Mouse (Mus musculus) stomach, postnatal 0 days (tissue): ENCODE measurements around the gene Kalrn. TPM values are rescaled to one million over a fixed set of nuclear protein-coding genes. Genes with fewer than 3 reads are reported as not detected.

Experiments
- ATAC-seq: fragments of 200-750 bp; cut with Nextera tagmentation; 2 replicates; pipeline ENCODE4 v1.8.0; 2017; ENCODE audit not compliant: low FRiP score, low TSS enrichment
- DNase-seq: peaks from one replicate; pipeline ENCODE4 v3.0.0-alpha.2; 2016; ENCODE audit warnings: low spot score
- H3K27ac ChIP-seq: fragments of 300-500 bp; sonication (generic); replicated peaks from 2 replicates; pipeline ENCODE4 v1.5.1; 2014; ENCODE audit warnings: mild to moderate bottlenecking, control low read depth
- H3K27me3 ChIP-seq: fragments of 300-500 bp; sonication (generic); 2 replicates; pipeline ENCODE4 v1.6.1; 2014; ENCODE audit warnings: low read length; ENCODE audit not compliant: control insufficient read depth, insufficient read depth
- H3K36me3 ChIP-seq: fragments of 300-500 bp; sonication (generic); 2 replicates; pipeline ENCODE4 v1.6.1; 2014; ENCODE audit warnings: low read length, mixed read lengths; ENCODE audit not compliant: control insufficient read depth, insufficient read depth
- H3K4me1 ChIP-seq: fragments of 300-500 bp; sonication (generic); replicated peaks from 2 replicates; pipeline ENCODE4 v1.6.1; 2014; ENCODE audit warnings: antibody characterized with exemption; ENCODE audit not compliant: control insufficient read depth, insufficient read depth
- H3K4me2 ChIP-seq: fragments of 300-500 bp; sonication (generic); replicated peaks from 2 replicates; pipeline ENCODE4 v1.6.1; 2014; ENCODE audit warnings: low read depth, mild to moderate bottlenecking, control low read depth, moderate library complexity
- H3K4me3 ChIP-seq: fragments of 300-500 bp; sonication (generic); 2 replicates; pipeline ENCODE4 v1.5.1; 2014; ENCODE audit warnings: low read depth, low read length, control low read depth
- H3K9ac ChIP-seq: fragments of 300-500 bp; sonication (generic); 2 replicates; pipeline ENCODE4 v1.6.1; 2014; ENCODE audit warnings: mild to moderate bottlenecking, low read length, control low read depth, mixed read lengths
- H3K9me3 ChIP-seq: fragments of 300-500 bp; sonication (generic); 2 replicates; pipeline ENCODE4 v1.6.1; 2016; ENCODE audit warnings: low read length; ENCODE audit not compliant: control insufficient read depth
- CTCF ChIP-seq: IDR thresholded peaks from 2 replicates; pipeline ENCODE4 v1.5.1; 2016; ENCODE audit warnings: antibody characterized with exemption, low read depth, mild to moderate bottlenecking, moderate library complexity
- EP300 ChIP-seq: optimal IDR thresholded peaks from 2 replicates; pipeline ENCODE3; 2016; ENCODE audit warnings: antibody characterized with exemption
- WGBS: fragments of 180-500 bp; shearing (Covaris S2); extraction: QIAGEN DNeasy Blood & Tissue Kit; methylation state at CpG from one replicate; pipeline ENCODE4 v1.1.7; 2014; 5-methylcytosine and 5-hydroxymethylcytosine counted together
- polyA plus RNA-seq: library from polyadenylated mRNA; unstranded; fragments of >200 nt; fragmentation: Nextera tagmentation; extraction: Ambion mirVana; gene quantifications from 2 replicates; pipeline ENCODE4 v1.2.1, GENCODE M21; 2015

The Kalrn gene
- polyA plus RNA-seq, 1 experiment from 2014 or later, result 14.4 TPM

- Histone ChIP-seq H3K4me2 (no peak overlapping the region), H3K27ac (no peak overlapping the region), H3K27me3 (no peaks in the 10 kb centered on the region), H3K9ac (no peak overlapping the region), H3K36me3 (no peaks in the 10 kb centered on the region), H3K9me3 (no peaks in the 10 kb centered on the region), H3K4me3 (no peak overlapping the region), H3K4me1 (no peaks in the 10 kb centered on the region)
- DNase-seq, result no peak
- TF ChIP-seq CTCF, result no peak
- no peak for TF ChIP-seq EP300
- 50% methylated on average over 9 of the region's 9 CpGs for WGBS
- ATAC-seq, result no peak
Measured at GRCm38 (mm10) chr16:34120801-34121201, 452.5 kb downstream of the Kalrn start.

GRCm38 (mm10) chr16:34119844-34120243 is 453.5 kb downstream of the Kalrn start:
- no peak for ATAC-seq
- Histone ChIP-seq H3K4me1 (no peaks in the 10 kb centered on the region), H3K4me3 (no peak overlapping the region), H3K27ac (no peak overlapping the region), H3K27me3 (no peaks in the 10 kb centered on the region), H3K36me3 (no peaks in the 10 kb centered on the region), H3K9ac (no peak overlapping the region), H3K9me3 (no peaks in the 10 kb centered on the region), H3K4me2 (no peak overlapping the region)
- no peak for TF ChIP-seq CTCF
- TF ChIP-seq EP300, result no peak
- 85% methylated on average over 7 of the region's 7 CpGs for WGBS
- DNase-seq, result no peak

- Histone ChIP-seq H3K4me1 (no peaks in the 10 kb centered on the region), H3K36me3 (no peaks in the 10 kb centered on the region), H3K4me3 (no peak overlapping the region), H3K27me3 (no peaks in the 10 kb centered on the region), H3K9me3 (no peaks in the 10 kb centered on the region), H3K4me2 (no peak overlapping the region), H3K27ac (no peak overlapping the region), H3K9ac (no peak overlapping the region)
- WGBS, result 32% methylated on average over 2 of the region's 2 CpGs
- peak; percentile 27 for DNase-seq
- no peak for ATAC-seq
- TF ChIP-seq CTCF (peak; percentile 83), EP300 (no peak)
Measured at GRCm38 (mm10) chr16:34119370-34119769, 454.0 kb downstream of the Kalrn start.

- Histone ChIP-seq H3K27me3 (no peaks in the 10 kb centered on the region), H3K4me3 (no peak overlapping the region), H3K36me3 (no peaks in the 10 kb centered on the region), H3K4me2 (no peak overlapping the region), H3K4me1 (no peaks in the 10 kb centered on the region), H3K9ac (no peak overlapping the region), H3K27ac (no peak overlapping the region), H3K9me3 (no peaks in the 10 kb centered on the region)
- WGBS, result 11% methylated on average over 3 of the region's 3 CpGs
- ATAC-seq (peak; percentile 62), DNase-seq (peak; percentile 69)
- TF ChIP-seq CTCF, result peak; percentile 94
- TF ChIP-seq EP300, result no peak
Measured at GRCm38 (mm10) chr16:34114665-34115064, 458.7 kb downstream of the Kalrn start.

GRCm38 (mm10) chr16:34113150-34113549 is 460.2 kb downstream of the Kalrn start:
- H3K4me1 ChIP-seq, result no peaks in the 10 kb centered on the region
- WGBS, result 93% methylated on average over 9 of the region's 9 CpGs
- ATAC-seq, result no peak

GRCm38 (mm10) chr16:34112490-34112889 is 460.8 kb downstream of the Kalrn start:
- TF ChIP-seq CTCF, result peak; percentile 80
- no peak for TF ChIP-seq EP300
- Histone ChIP-seq H3K4me3 (no peak overlapping the region), H3K9me3 (no peaks in the 10 kb centered on the region), H3K36me3 (no peaks in the 10 kb centered on the region), H3K4me2 (no peak overlapping the region), H3K27ac (no peak overlapping the region), H3K4me1 (no peaks in the 10 kb centered on the region), H3K27me3 (no peaks in the 10 kb centered on the region), H3K9ac (no peak overlapping the region)
- DNase-seq (peak; percentile 45), ATAC-seq (peak; percentile 76)
- 30% methylated on average over 5 of the region's 5 CpGs for WGBS

More at GRCm38 (mm10) chr16:34113150-34113549, 460.2 kb downstream of the Kalrn start:
- Histone ChIP-seq H3K4me2 (no peak overlapping the region), H3K27me3 (no peaks in the 10 kb centered on the region), H3K36me3 (no peaks in the 10 kb centered on the region), H3K27ac (no peak overlapping the region), H3K9ac (no peak overlapping the region), H3K9me3 (no peaks in the 10 kb centered on the region), H3K4me3 (no peak overlapping the region)
- no peak for DNase-seq
- TF ChIP-seq CTCF, result no peak
- no peak for TF ChIP-seq EP300
